Mouse (Mus musculus) splenic B cell, adult 2 months (primary cell): Measurements from ENCODE around the gene Spred3.

Experiments used
- DNase-seq: peaks from one replicate; pipeline ENCODE4 v3.0.0-alpha.2; 2011; ENCODE audit warnings: low read depth, low spot score
- H3K27me3 ChIP-seq: 2 replicates; pipeline ENCODE4 v1.6.1; 2012; ENCODE audit warnings: mild to moderate bottlenecking, low read length, moderate library complexity, mixed read lengths; ENCODE audit not compliant: control insufficient read depth, poor library complexity, insufficient read depth, severe bottlenecking
- H3K36me3 ChIP-seq: 2 replicates; pipeline ENCODE4 v1.6.1; 2012; ENCODE audit warnings: mild to moderate bottlenecking, low read length, moderate library complexity, mixed read lengths; ENCODE audit not compliant: control insufficient read depth, poor library complexity, insufficient read depth, severe bottlenecking

The Spred3 gene

GRCm38 (mm10) chr7:29123531-29124358 lies 46.5 kb downstream of the Spred3 start:
- Histone ChIP-seq H3K36me3 (no peaks in the 10 kb centered on the region), H3K27me3 (no peaks in the 10 kb centered on the region)
- no peak for DNase-seq

- H3K27me3 ChIP-seq: no peaks in the 10 kb centered on the region
- no peaks in the 10 kb centered on the region for H3K36me3 ChIP-seq
- no peak for DNase-seq
These were observed 47.4 kb downstream of the Spred3 start for GRCm38 (mm10) chr7:29122821-29123220.

- no peak for DNase-seq
- H3K36me3 ChIP-seq: no peaks in the 10 kb centered on the region
- H3K27me3 ChIP-seq: no peaks in the 10 kb centered on the region
These were observed 50.7 kb downstream of the Spred3 start for GRCm38 (mm10) chr7:29119526-29119925.

- no peak for DNase-seq
- Histone ChIP-seq H3K36me3 (no peaks in the 10 kb centered on the region), H3K27me3 (no peaks in the 10 kb centered on the region)
These were observed 51.9 kb downstream of the Spred3 start for GRCm38 (mm10) chr7:29118142-29118851.

- no peak for DNase-seq
- Histone ChIP-seq H3K36me3 (no peaks in the 10 kb centered on the region), H3K27me3 (no peaks in the 10 kb centered on the region)
These were observed 60.9 kb downstream of the Spred3 start for GRCm38 (mm10) chr7:29108992-29109955.
